Mouse (Mus musculus) testis, adult 2 months (tissue): ENCODE data around the gene Eef1e1. TPM values are rescaled to one million over a fixed set of nuclear protein-coding genes. Genes with fewer than 3 reads are reported as not detected.
A peak's percentile ranks its signal among the peaks of the same experiment; 100 is the strongest.

Source experiments
- H3K27ac ChIP-seq: fragments of 200-500 bp; 2 replicates; pipeline ENCODE4 v1.5.1; 2012; ENCODE audit warnings: low read depth, low read length; ENCODE audit not compliant: control insufficient read depth, insufficient read depth
- H3K27me3 ChIP-seq: fragments of 200-500 bp; 2 replicates; pipeline ENCODE4 v1.6.1; 2012; ENCODE audit warnings: mild to moderate bottlenecking, low read length, moderate library complexity; ENCODE audit not compliant: control insufficient read depth, insufficient read depth
- H3K36me3 ChIP-seq: fragments of 200-500 bp; 2 replicates; pipeline ENCODE4 v1.6.1; 2012; ENCODE audit warnings: mild to moderate bottlenecking, low read length; ENCODE audit not compliant: control insufficient read depth, insufficient read depth
- H3K4me1 ChIP-seq: fragments of 200-500 bp; 2 replicates; pipeline ENCODE4 v1.6.1; 2012; ENCODE audit warnings: low read length; ENCODE audit not compliant: control insufficient read depth, insufficient read depth
- H3K4me3 ChIP-seq: fragments of 200-500 bp; 2 replicates; pipeline ENCODE4 v1.5.1; 2012; ENCODE audit warnings: low read depth, mild to moderate bottlenecking, low read length, moderate library complexity, mixed read lengths; ENCODE audit not compliant: control insufficient read depth
- CTCF ChIP-seq: fragments of 200-500 bp; IDR thresholded peaks from 2 replicates; pipeline ENCODE4 v1.5.1; 2012; ENCODE audit warnings: low read depth, mild to moderate bottlenecking, inconsistent platforms, low read length, moderate library complexity; ENCODE audit not compliant: control insufficient read depth, insufficient read depth, insufficient replicate concordance
- POLR2A ChIP-seq: fragments of 200-500 bp; IDR thresholded peaks from 2 replicates; pipeline ENCODE4 v1.6.1; 2012; ENCODE audit warnings: low read depth, mild to moderate bottlenecking, inconsistent platforms, low read length, moderate library complexity; ENCODE audit not compliant: control insufficient read depth
- polyA plus RNA-seq: library from polyadenylated mRNA; depleted of rRNA; stranded (reverse); fragments of >200 nt; gene quantifications from 2 replicates; pipeline ENCODE4 v1.2.3, GENCODE M21; 2012

Gene Eef1e1
- polyA plus RNA-seq, 1 experiment, result 4.7 TPM

DNA sequence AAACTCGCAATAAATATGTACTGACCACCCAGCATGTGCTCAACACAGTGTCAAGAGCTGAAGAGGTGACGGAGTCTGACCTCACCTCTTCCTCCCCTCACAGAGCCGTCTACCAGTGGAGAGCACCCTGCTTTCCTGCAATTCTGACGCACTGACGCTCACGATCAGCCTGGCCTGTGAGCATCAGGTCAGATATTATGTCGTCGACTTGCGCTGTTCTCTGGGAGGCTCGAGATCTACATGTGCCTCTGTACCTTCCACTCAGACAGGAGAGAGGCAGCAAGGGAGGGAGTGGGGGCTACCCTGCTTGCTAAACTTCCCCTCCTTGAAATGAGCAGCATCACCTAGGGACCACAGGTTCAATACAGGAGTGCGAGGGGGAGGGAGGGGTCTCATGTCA is 20.2 kb downstream of the Eef1e1 start:
- no peak overlapping the region for H3K4me3 ChIP-seq
- TF ChIP-seq CTCF, result no peak
- no peak for TF ChIP-seq POLR2A
- no peaks in the 10 kb centered on the region for H3K27me3 ChIP-seq
- no peak overlapping the region for H3K27ac ChIP-seq
- no peaks in the 10 kb centered on the region for H3K36me3 ChIP-seq
- H3K4me1 ChIP-seq, result peaks cover 5% of the 10 kb centered on the region

DNA sequence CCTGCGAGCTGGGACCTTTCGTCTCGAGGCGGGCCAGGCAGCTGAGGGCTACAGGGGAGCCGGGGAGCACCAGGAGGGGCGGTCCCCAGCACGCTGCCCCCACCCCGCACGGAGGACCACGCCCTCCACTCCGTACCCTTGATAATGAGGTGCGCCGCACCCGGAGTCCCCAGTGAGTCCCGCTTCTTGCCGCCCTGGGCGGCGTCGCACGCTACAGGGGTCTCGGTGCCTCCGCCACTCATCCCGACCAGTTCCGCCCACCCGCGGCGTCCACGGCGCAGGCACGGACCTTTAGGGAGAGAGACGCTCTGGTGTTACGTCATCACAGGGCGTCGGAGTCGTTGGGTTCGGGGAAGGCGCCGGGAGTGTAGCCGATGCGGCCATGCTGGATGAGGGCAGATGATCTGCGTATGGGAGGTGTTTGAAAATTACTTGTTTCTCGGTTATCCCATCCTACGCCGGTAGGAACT is 24.0 kb downstream of the Eef1e1 start, which contains the start of gene Bloc1s5:
Gene Bloc1s5, minus strand, starts transcription at position 310 of the 470 bp plus-strand sequence.
- Histone ChIP-seq H3K27ac (peak within 1 kb of the TSS; percentile 83), H3K27me3 (no peaks in the 10 kb centered on the region), H3K4me1 (peaks cover 5% of the 10 kb centered on the region), H3K36me3 (no peaks in the 10 kb centered on the region), H3K4me3 (peak within 1 kb of the TSS; percentile 96)
- TF ChIP-seq POLR2A (peak; percentile 78), CTCF (no peak)

GRCm38 (mm10) chr13:38634256-38634799 is 24.5 kb downstream of the Eef1e1 start:
- TF ChIP-seq POLR2A, result no peak
- no peak for TF ChIP-seq CTCF
- Histone ChIP-seq H3K4me1 (peaks cover 5% of the 10 kb centered on the region), H3K27me3 (no peaks in the 10 kb centered on the region), H3K4me3 (peak overlapping the region; percentile 96), H3K36me3 (no peaks in the 10 kb centered on the region), H3K27ac (peak overlapping the region; percentile 83)

DNA sequence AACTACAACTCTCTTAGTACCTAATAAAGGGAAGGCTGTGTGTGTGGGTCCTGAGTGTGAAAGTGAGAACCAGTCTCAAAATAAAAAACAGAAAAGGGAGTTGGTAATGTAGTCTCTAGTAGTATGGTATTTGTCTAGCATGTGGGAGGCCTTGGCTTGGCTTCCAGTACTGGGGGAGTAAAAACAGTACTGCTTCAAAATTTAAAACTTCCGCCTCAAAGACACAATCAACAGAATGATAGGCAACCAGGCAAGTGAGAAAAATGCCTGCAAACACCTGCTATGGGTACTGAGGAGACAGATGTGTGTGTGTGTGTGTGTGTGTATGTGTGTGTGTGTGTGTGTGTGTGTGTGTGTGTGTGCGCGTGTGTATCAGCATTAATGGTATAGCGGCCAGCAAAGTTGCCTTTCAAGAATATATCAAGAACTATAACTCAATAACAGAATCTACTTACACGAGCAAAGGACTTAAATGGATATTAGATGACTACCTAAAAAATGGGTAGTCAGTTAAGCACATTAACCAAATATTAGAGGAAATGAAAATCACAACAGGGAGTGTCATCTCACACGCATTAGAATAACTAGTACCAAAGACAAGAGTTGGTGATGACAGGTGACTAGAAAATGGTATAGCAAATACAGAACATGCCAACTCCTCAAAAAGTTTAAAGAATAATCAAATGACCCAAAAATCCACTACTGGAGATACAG is 25.4 kb downstream of the Eef1e1 start:
- TF ChIP-seq POLR2A (no peak), CTCF (no peak)
- no peak overlapping the region for H3K27ac ChIP-seq
- no peak overlapping the region for H3K4me3 ChIP-seq

DNA sequence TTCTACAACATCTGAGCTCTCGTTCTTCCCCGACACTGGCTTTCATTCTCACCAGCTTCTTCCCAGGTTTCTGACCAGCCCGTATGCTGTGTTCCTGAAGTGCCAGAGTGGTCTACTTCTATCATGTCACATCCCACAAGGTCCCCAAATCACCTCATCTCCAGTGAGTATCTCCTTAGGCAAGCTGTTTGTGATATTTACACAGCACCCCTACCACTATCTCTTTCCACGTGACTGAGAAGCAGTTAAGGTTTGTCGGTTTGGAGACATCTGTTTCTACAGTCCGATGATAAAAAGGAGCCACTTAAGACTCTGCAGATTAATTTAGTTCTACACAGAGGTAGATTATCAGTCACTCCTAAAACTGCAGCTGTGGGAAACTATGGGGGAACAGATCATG is 26.3 kb downstream of the Eef1e1 start:
- Histone ChIP-seq H3K27ac (no peak overlapping the region), H3K27me3 (no peaks in the 10 kb centered on the region)

More for the DNA sequence above, 25.4 kb downstream of the Eef1e1 start:
- no peaks in the 10 kb centered on the region for H3K27me3 ChIP-seq
- peaks cover 5% of the 10 kb centered on the region for H3K4me1 ChIP-seq
- H3K36me3 ChIP-seq, result no peaks in the 10 kb centered on the region

DNA sequence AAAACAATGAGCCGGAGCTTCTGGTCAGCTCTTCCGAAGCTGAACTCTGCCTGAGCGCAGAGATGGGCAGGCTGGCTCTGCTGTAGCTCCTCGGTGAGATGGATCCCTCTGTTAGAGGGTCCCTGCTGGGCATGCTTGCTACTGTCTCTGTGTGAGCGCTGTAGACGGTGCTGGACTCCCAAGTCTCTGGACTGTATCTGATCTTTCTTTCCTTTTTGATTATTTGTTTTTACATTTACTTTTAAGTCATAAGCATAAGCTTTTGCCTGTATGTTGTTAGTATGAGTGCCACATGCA is 32.7 kb downstream of the Eef1e1 start:
- TF ChIP-seq POLR2A (no peak), CTCF (no peak)
- no peaks in the 10 kb centered on the region for H3K27me3 ChIP-seq
- H3K27ac ChIP-seq, result peak overlapping the region; percentile 58
- H3K36me3 ChIP-seq, result no peaks in the 10 kb centered on the region
- H3K4me1 ChIP-seq, result no peaks in the 10 kb centered on the region
- H3K4me3 ChIP-seq, result no peak overlapping the region

More for the DNA sequence above, 26.3 kb downstream of the Eef1e1 start:
- Histone ChIP-seq H3K4me3 (no peak overlapping the region), H3K4me1 (peaks cover 5% of the 10 kb centered on the region), H3K36me3 (no peaks in the 10 kb centered on the region)
- TF ChIP-seq POLR2A (no peak), CTCF (no peak)

- Histone ChIP-seq H3K27ac (peak overlapping the region; percentile 58; the same call in 1 of the 2 replicates), H3K36me3 (no peaks in the 10 kb centered on the region), H3K27me3 (no peaks in the 10 kb centered on the region), H3K4me1 (no peaks in the 10 kb centered on the region), H3K4me3 (no peak overlapping the region)
- TF ChIP-seq CTCF, result no peak
Measured at GRCm38 (mm10) chr13:38625492-38626228, 33.2 kb downstream of the Eef1e1 start.
